Mouse (Mus musculus) heart, adult 2 months (tissue): Measurements from ENCODE around the gene Kat6b.

Source experiments
- CTCF ChIP-seq: fragments of 200-600 bp; IDR thresholded peaks from 2 replicates; pipeline ENCODE4 v1.8.1; 2022; ENCODE audit warnings: antibody characterized with exemption, mild to moderate bottlenecking, moderate library complexity
- EP300 ChIP-seq: fragments of 200-500 bp; IDR thresholded peaks from 2 replicates; pipeline ENCODE4 v1.6.1; 2011; ENCODE audit warnings: low read depth, low read length, control low read depth; ENCODE audit not compliant: insufficient read depth
- POLR2A ChIP-seq: fragments of 200-500 bp; IDR thresholded peaks from 2 replicates; pipeline ENCODE4 v1.6.1; 2011; ENCODE audit warnings: mild to moderate bottlenecking, low read depth, low read length, control low read depth; ENCODE audit not compliant: insufficient read depth

DNA sequence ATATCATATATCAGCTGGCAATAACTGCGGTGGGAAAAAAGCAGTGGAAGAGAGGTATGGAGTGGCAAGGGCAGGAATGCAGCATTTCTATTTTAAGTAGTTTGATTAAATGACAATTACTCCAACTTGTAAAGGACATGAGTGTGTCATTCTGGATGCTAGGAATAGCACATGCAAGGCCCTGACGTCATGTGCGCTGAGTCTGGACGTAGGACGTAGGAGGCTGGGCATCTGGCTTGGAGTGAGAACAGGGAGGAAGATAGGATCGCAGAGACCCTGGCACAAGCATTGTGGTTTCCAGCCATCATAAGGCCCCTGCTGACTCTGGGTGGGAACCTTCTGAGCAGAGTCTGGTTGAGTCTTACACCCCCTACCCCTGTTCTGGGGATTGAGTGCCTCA lies 101.8 kb downstream of the Kat6b start:
- TF ChIP-seq POLR2A (no peak), EP300 (no peak), CTCF (no peak)
